Mouse (Mus musculus): ENCODE data around the gene Arpc2.

The Arpc2 gene

GRCm38 (mm10) chr1:74240311-74240710 lies 4.4 kb downstream of the Arpc2 start:
- DNase-seq: no peak

GRCm38 (mm10) chr1:74240832-74241231 lies 4.9 kb downstream of the Arpc2 start:
- no peak for DNase-seq

DNA sequence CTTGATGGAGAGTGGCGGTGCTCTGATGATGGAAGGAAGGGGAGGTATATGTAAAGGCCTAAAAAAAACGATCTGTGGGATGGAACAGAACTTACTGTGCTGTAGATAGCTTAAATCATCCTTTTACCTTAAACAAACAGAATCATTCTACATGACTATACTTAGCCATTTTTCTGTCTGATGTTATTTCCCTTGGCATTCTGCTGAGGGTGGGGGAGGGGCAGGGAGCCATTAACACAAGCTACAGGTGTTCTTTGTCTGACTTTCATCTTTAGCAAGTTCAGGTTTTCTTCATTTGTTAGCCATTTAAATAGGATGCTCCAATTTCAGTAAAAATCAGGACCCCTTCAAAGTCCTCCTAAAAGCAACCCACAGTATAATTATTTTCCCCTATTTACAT lies 9.6 kb downstream of the Arpc2 start:
- DNase-seq: no peak

DNA sequence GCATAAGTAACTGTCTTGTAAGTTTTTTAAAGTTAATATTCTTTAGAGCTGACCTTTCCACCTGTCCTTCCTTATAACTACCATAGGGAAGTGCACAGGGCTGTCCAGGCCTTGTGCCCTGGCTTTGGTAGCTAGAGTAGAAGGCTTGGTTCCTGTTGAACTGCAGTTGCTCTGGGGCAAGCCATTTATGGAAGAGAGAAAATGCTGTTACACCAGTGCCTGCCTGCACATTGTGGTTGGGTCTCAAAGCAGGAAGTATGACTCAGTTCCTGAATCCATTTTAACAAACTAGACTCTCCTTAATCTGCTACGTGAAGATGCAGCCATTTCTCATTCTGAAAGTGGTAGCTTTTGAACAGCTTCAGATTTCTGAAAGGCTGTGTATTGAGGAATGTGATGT lies 12.9 kb downstream of the Arpc2 start:
- no peak for DNase-seq

DNA sequence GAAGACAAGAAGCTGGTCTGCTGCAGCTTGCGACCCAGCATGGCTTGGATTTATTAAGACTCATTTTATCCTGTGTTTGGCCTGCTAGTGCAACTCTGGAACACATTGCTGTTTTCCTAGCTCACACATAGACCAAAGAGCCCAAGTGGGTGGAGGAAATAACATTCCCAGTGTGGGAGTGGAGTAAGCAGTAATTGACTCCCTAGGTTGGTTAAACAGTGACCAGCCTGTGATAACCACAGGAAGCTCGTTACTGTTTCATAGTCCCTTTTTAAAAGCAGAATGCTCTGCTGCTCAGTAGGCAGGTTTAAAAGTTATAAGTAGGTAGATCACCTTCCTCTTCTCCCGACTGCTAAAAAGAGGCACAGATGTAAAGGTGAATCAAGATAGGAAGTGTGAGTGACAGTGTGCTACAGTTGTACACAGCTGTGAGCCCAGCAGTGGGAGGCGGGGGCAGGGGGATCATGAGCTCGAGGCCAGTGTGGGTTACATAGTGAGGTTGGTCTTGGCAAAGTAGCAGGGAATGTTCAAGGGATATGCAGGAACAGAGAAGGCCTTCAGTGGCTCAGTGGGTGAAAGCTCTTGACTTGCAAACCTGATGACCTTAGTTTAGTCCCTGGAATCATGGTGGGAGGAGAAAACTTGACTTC lies 13.6 kb downstream of the Arpc2 start:
- DNase-seq: no peak

DNA sequence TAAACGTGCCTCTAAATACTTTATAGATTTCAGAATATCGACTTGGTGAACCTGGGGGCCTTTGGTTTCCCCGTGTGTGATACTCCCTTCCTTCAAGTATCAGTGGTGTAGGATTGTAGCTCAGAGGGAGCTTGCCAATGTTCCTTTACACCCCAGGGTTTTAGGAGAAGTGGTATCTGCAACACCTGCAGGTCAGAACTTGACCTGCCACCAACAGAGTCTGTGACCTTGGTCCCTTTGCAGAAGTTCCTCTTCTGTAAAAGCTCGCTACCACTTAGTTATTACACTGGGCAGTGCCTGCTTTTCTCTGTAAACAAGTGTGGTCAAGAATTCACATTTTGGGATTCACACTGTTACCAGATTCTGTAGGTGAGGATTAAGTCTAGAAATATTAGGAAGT lies 14.2 kb downstream of the Arpc2 start:
- DNase-seq: no peak

GRCm38 (mm10) chr1:74255704-74256345 lies 19.9 kb downstream of the Arpc2 start:
- DNase-seq: no peak

- no peak for DNase-seq
Measured at GRCm38 (mm10) chr1:74256782-74257181, 20.9 kb downstream of the Arpc2 start.

DNA sequence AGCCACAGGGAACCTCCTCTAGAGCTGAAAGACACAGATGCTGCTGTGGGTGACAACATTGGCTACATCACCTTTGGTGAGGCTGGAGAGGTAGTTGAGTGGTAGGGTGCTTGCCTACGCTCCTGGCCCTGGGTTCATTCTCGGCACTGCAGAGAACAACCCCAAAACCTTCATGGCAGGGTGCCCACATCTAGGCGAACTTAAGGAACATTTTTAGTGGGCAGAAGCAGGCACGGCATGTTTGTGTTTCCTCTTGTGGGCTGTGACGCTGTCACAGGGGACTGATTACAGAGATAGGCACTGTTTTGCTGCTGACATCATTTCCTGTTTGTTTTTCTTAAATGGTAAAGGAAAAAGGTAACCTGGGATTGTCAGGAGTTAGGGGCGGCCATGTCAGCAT lies 26.6 kb downstream of the Arpc2 start:
- DNase-seq: no peak

DNA sequence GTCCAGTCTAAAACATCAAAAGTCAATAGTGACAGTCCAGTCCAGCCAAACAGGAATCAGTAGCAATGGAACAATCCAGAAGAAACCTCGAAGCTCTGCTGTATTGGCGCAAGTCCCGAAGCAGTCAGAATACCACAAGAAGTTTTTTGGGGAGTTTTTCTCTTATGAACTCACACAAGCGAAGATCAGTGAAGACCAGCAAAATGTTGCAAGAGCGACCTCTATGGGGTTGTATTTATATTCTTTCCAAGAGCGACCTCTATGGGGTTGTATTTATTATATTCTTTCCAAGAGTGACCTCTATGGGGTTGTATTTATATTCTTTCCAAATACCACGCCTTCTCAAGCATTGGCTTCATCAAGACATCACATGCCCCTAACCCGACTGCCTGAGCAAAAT lies 32.9 kb downstream of the Arpc2 start:
- DNase-seq: no peak

GRCm38 (mm10) chr1:74271659-74272058 lies 35.8 kb downstream of the Arpc2 start:
- no peak for DNase-seq

GRCm38 (mm10) chr1:74275015-74275414 lies 39.1 kb downstream of the Arpc2 start:
- no peak for DNase-seq

DNA sequence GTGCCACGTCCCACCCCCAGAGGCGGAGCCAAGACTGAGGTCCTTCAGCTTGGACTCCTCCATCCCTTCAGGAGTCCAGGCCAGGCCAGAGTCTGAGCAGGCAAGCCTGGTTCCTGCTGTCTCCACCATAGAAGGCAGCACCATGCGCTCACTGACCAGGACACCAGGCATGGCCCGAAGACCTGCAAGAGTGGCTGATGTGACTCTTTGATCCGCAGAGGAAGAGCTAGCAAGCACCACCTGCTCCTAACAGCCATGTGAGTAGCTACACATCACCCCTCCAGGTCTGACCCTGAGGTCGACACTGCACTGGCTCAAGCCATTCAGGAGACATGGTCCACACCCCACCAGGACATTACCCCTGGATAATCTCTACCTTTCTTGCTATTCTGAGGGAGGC lies 41.2 kb downstream of the Arpc2 start:
- DNase-seq: no peak

GRCm38 (mm10) chr1:74277883-74278537 lies 42.1 kb downstream of the Arpc2 start:
- no peak for DNase-seq

DNA sequence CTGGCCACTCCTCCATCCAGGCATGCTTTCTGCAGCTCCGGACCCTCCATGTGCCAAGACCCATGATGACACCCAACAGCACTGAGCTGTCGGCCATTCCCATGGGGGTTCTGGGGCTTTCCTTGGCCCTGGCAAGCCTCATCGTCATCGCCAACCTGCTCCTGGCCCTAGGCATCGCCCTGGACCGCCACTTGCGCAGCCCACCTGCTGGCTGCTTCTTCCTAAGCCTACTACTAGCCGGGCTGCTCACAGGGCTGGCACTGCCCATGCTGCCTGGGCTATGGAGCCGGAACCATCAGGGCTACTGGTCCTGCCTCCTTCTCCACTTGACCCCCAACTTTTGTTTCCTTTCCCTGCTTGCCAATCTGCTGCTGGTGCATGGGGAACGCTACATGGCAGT lies 42.7 kb downstream of the Arpc2 start, which contains the start of gene Gpbar1:
Gene Gpbar1, plus strand, starts transcription at position 13 of the 400 bp plus-strand sequence.
- no peak for DNase-seq

DNA sequence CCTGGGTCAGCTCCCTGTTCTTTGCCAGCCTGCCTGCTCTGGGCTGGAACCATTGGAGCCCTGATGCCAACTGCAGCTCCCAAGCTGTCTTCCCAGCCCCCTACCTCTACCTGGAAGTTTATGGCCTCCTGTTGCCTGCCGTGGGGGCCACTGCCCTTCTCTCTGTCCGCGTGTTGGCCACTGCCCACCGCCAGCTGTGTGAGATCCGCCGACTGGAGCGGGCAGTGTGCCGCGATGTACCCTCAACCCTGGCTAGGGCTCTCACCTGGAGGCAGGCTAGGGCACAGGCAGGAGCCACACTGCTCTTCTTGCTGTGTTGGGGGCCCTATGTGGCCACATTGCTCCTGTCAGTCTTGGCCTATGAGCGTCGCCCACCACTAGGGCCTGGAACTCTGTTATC lies 43.1 kb downstream of the Arpc2 start:
- DNase-seq: no peak

DNA sequence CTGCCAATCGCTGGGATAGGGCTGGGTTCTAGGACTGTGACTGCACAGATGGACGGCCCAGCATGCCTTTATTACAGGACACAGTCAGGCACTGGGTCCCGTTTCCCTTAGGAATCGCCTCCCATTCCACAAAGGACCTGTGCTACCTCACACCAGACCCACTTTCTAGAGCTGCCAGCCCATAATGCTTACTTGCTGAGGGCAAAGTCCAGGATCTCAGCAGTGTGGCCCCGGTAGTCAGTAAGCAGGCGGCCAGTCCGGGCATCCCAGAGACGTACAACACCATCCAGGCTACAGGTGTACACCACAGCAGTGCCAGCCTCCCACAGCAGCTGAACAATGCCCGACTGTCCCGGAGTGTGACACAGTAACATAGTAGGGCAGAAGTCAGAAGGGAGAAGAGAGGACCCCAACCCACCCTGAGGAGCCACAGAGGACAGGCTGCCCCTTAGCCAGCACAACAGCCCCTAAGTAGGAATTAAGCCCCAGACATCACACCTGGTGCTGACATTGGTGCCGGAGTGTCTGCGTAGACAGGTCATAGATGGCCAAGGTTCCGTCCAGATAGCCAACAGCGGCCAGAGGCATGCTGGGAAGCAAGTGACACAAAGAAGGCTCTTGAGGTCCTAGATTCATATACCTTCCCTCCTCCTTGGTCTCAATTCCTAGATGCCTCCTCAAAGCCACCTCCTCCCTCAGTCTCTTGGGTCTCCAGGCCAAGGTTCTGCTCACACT lies 44.9 kb downstream of the Arpc2 start:
- DNase-seq: peak; percentile 23

DNA sequence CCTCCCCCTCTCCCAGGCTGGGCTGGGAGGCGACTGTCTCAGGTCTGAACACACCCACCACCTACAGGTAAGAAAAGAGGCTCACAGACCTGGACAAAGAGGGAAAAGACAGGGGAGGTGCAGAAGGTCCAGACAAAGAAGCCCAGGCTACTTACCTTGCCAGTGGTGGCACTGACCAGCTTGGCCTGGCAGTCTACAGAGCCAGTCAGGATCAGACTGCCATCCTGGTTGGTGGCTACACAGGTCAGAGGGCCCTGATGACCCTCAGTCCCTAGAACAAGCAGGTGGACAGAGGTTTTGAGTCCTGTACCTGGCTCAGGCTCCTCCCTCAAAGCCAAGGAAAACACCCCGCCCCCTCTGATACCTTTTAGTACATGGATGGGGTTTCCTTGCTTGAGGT lies 45.5 kb downstream of the Arpc2 start:
- DNase-seq: no peak

DNA sequence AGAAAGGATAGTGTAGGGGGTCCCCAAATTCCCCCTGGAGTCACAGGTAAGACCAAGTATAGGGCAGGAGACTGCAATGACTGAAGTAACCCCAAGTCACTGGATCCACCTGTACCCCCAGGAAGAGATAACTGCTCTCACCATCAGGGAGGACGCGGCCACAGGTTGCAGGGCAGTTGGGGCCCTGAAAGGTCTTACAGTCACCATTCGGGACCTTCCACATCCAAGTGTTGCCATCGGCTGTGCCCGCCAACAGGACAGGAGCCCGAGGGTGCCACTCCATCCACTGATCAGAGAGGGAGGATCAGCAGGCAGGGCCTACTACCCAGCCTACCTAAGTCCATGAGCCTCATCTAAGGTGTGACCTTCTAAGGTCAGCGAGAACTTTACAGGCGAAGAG lies 46.0 kb downstream of the Arpc2 start:
- DNase-seq: peak; percentile 18

- DNase-seq: peak; percentile 64
Measured at GRCm38 (mm10) chr1:74282896-74283625, 47.2 kb downstream of the Arpc2 start.

- peak; percentile 71 for DNase-seq
Measured at GRCm38 (mm10) chr1:74283686-74284463, 48.0 kb downstream of the Arpc2 start.

GRCm38 (mm10) chr1:74284543-74285160 lies 48.8 kb downstream of the Arpc2 start, which contains the start of the genes Aamp and Pnkd:
Gene Aamp, minus strand, starts transcription at chr1:74284738.
Gene Pnkd, plus strand, starts transcription at chr1:74284930.
- peak; percentile 100 for DNase-seq
